Mouse (Mus musculus) embryonic facial prominence, embryonic 15.5 days (tissue): Measurements from ENCODE around the gene Cdk14. TPM values are rescaled to one million over a fixed set of nuclear protein-coding genes. Genes with fewer than 3 reads are reported as not detected.

Experiments used
- ATAC-seq: fragments of 200-750 bp; cut with Nextera tagmentation; 2 replicates; pipeline ENCODE4 v1.8.0; 2017; ENCODE audit warnings: low read depth, moderate TSS enrichment; ENCODE audit not compliant: insufficient number of reproducible peaks, low FRiP score, low TSS enrichment
- H3K27ac ChIP-seq: fragments of 300-500 bp; sonication (generic); replicated peaks from 2 replicates; pipeline ENCODE4 v1.5.1; 2015; ENCODE audit warnings: mild to moderate bottlenecking, inconsistent platforms
- H3K27me3 ChIP-seq: fragments of 300-500 bp; sonication (generic); 2 replicates; pipeline ENCODE4 v1.6.1; 2015; ENCODE audit warnings: inconsistent platforms
- H3K36me3 ChIP-seq: fragments of 300-500 bp; sonication (generic); 2 replicates; pipeline ENCODE4 v1.6.1; 2015; ENCODE audit warnings: mild to moderate bottlenecking, inconsistent platforms
- H3K4me1 ChIP-seq: fragments of 300-500 bp; sonication (generic); 2 replicates; pipeline ENCODE4 v1.6.1; 2015; ENCODE audit warnings: inconsistent platforms
- H3K4me2 ChIP-seq: fragments of 300-500 bp; sonication (generic); replicated peaks from 2 replicates; pipeline ENCODE4 v1.6.1; 2015; ENCODE audit warnings: mild to moderate bottlenecking, inconsistent platforms
- H3K4me3 ChIP-seq: fragments of 300-500 bp; sonication (generic); replicated peaks from 2 replicates; pipeline ENCODE4 v1.5.1; 2015; ENCODE audit warnings: mild to moderate bottlenecking, inconsistent platforms
- H3K9ac ChIP-seq: fragments of 300-500 bp; sonication (generic); 2 replicates; pipeline ENCODE4 v1.6.1; 2015; ENCODE audit warnings: inconsistent platforms
- H3K9me3 ChIP-seq: fragments of 300-500 bp; sonication (generic); replicated peaks from 2 replicates; pipeline ENCODE4 v1.6.1; 2016; ENCODE audit warnings: inconsistent platforms
- WGBS: fragments of 180-500 bp; shearing (Covaris S2); methylation state at CpG from one replicate; pipeline ENCODE4 v1.1.7; 2015; 5-methylcytosine and 5-hydroxymethylcytosine counted together
- polyA plus RNA-seq: library from polyadenylated mRNA; unstranded; fragments of >200 nt; fragmentation: Nextera tagmentation; extraction: Ambion mirVana; gene quantifications from 2 replicates; pipeline ENCODE4 v1.2.1, GENCODE M21; 2015

Gene Cdk14
- polyA plus RNA-seq, 1 experiment from 2014 or later, result 24.5 TPM

DNA sequence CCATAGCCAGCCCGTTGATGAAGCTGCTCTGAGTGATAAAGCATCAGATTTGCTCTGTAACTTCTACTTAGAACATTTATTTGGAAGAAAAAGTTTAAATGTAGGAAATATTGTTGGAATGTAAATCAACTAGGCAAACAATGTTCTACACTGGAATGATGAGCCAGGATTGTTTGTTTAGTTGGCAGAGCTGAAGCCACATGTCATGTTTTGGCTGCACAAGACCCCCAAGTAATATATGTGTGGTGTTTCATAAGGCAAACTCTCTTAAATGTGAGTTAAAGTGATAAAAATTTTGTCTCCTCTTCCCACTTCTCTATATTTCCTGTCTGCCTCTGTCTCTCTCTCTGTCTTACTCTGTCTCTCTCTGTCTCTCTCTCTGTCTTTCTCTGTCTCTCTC is 291.3 kb downstream of the Cdk14 start:
- H3K4me3 ChIP-seq, result no peak overlapping the region
- no peaks in the 10 kb centered on the region for H3K9me3 ChIP-seq
- no peaks in the 10 kb centered on the region for H3K27me3 ChIP-seq
- H3K4me2 ChIP-seq, result no peak overlapping the region
- no peaks in the 10 kb centered on the region for H3K4me1 ChIP-seq
- 67% methylated on average over 1 of the region's 1 CpGs for WGBS
- H3K36me3 ChIP-seq, result no peaks in the 10 kb centered on the region
- no peak overlapping the region for H3K9ac ChIP-seq
- H3K27ac ChIP-seq, result no peak overlapping the region
- ATAC-seq, result no peak

DNA sequence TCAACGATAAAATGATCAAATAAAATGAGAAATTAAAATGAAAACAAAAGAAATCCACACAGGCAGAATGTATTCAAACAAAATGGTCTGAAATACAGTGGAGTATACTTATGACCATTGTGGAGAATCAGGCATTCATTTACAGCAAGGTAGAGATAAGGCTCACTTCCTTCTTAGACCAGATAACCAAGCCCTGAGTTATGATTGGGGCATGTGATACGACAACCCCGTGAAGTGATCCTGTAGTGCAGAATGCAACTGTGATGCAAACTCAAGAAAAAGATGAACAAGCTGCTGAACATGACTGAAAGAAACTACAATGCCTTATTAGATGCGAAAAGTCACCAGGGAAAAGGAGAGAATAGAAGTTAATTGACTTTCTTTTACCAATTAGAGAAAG is 295.5 kb downstream of the Cdk14 start:
- H3K27ac ChIP-seq, result no peak overlapping the region
- no peaks in the 10 kb centered on the region for H3K36me3 ChIP-seq
- H3K9ac ChIP-seq, result no peak overlapping the region
- H3K27me3 ChIP-seq, result no peaks in the 10 kb centered on the region
- WGBS, result 85% methylated on average over 4 of the region's 4 CpGs
- no peak for ATAC-seq
- no peak overlapping the region for H3K4me3 ChIP-seq
- H3K4me1 ChIP-seq, result no peaks in the 10 kb centered on the region
- H3K4me2 ChIP-seq, result no peak overlapping the region
- no peaks in the 10 kb centered on the region for H3K9me3 ChIP-seq

DNA sequence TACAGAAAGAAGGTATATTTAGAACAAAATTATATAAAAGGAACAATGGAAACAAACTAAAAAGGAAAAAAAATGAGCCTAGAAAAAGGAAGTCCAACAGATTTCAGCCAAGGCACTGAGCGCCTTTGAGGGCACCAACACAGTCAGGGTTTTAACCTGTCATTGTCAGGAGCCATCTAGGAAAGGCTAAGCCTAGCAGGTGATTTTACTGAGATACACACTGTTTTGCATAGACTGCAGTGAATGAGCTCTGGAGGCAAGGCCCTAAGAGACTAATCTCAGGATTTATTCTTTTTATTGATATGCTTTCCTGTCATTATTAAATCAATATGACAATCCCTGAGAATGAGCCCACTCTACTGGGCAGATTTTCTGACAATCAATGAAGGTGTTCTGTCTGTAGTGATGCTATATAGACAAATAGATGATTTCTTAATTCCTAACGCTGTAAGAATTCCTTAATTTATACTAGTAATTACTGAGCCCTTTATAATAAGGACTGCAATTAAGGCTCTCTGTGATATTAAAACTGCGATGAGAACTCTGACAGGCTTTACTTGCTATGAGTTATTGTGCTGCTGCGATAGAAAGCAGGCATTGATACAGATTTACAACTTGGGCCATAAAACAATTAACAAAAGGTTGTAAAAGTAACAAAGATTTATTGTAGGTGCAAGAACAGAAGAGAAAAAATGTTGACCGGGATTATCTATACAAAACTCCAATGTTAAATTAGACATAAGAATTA is 303.2 kb downstream of the Cdk14 start:
- H3K9ac ChIP-seq, result no peak overlapping the region
- H3K27ac ChIP-seq, result no peak overlapping the region
- no peak for ATAC-seq
- H3K4me3 ChIP-seq, result no peak overlapping the region
- H3K4me2 ChIP-seq, result no peak overlapping the region
- no peaks in the 10 kb centered on the region for H3K27me3 ChIP-seq
- H3K9me3 ChIP-seq, result no peaks in the 10 kb centered on the region
- H3K36me3 ChIP-seq, result no peaks in the 10 kb centered on the region
- no peaks in the 10 kb centered on the region; the same call in none of the 2 replicates for H3K4me1 ChIP-seq
- 87% methylated on average over 5 of the region's 5 CpGs for WGBS

DNA sequence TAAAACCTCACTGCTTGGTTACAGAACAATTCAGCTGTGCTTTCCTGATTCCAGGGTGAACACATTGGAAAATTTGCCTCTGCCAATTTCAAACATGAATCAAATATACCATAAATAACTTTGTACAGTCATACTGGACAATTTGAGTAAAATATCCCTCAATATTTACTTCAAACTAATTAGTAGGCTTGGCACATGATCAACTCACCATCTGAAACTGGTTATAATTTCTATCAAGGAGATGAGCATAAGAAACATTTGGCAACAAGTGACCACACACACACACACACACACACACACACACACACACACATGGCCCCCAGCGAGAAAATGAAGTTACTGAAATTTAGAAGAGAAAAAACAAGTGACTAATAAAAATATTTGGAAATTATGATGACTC is 304.6 kb downstream of the Cdk14 start:
- H3K9ac ChIP-seq, result no peak overlapping the region

DNA sequence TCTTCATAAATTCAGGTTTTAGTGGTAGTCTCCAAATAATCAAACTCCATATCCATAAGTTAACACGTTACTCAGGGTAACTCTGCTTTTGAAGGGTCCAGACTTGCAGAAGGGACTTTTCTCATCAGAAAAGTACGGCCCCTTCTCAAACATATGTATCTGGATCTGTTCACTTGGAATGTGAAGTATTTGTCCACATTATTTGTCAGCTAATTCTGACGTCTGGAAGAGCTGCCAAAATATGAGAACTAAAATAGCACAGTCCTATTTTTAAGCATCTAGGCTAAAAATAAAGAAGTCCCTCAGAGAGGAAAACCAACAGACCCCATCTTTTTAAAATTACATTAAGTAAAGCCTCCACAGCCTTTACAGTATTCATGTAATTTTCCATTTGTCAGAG is 310.5 kb downstream of the Cdk14 start:
- Histone ChIP-seq H3K9me3 (no peaks in the 10 kb centered on the region), H3K27me3 (no peaks in the 10 kb centered on the region), H3K9ac (no peak overlapping the region), H3K4me1 (no peaks in the 10 kb centered on the region; the same call in none of the 2 replicates), H3K36me3 (no peaks in the 10 kb centered on the region), H3K4me2 (no peak overlapping the region), H3K4me3 (no peak overlapping the region), H3K27ac (no peak overlapping the region)
- ATAC-seq, result no peak
- whole genome bisulfite sequencing, result 19% methylated on average over 3 of the region's 3 CpGs

More for the DNA sequence above, 304.6 kb downstream of the Cdk14 start:
- Histone ChIP-seq H3K4me3 (no peak overlapping the region), H3K4me2 (no peak overlapping the region), H3K27ac (no peak overlapping the region), H3K9me3 (no peaks in the 10 kb centered on the region), H3K36me3 (no peaks in the 10 kb centered on the region), H3K4me1 (no peaks in the 10 kb centered on the region; the same call in none of the 2 replicates), H3K27me3 (no peaks in the 10 kb centered on the region)
- WGBS, result 33% methylated on average over 1 of the region's 1 CpGs
- ATAC-seq, result no peak

DNA sequence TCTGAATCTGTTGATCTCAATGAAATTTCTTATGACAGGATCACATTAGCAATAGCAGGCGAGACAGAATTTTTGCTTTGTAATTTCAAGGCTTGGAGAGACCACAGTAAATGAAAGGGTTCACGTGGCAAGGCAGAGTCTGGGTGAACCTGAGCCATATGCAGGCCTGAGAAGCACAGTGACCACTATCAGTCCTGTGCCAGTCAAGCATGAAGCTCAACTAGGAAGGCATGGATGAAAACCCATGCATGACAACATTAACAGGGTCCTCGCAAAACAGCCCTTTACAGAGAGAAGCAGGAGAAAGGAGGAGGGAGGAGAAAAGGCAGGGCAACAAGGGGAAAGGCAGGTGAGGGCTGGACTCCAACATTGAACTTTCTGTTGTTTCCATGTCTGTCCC is 311.1 kb downstream of the Cdk14 start:
- no peaks in the 10 kb centered on the region for H3K9me3 ChIP-seq
- H3K36me3 ChIP-seq, result no peaks in the 10 kb centered on the region
- WGBS, result 69% methylated on average over 3 of the region's 3 CpGs
- no peak overlapping the region for H3K4me2 ChIP-seq
- H3K9ac ChIP-seq, result no peak overlapping the region
- no peaks in the 10 kb centered on the region; the same call in none of the 2 replicates for H3K4me1 ChIP-seq
- H3K4me3 ChIP-seq, result no peak overlapping the region
- no peak for ATAC-seq
- no peak overlapping the region for H3K27ac ChIP-seq
- no peaks in the 10 kb centered on the region for H3K27me3 ChIP-seq

DNA sequence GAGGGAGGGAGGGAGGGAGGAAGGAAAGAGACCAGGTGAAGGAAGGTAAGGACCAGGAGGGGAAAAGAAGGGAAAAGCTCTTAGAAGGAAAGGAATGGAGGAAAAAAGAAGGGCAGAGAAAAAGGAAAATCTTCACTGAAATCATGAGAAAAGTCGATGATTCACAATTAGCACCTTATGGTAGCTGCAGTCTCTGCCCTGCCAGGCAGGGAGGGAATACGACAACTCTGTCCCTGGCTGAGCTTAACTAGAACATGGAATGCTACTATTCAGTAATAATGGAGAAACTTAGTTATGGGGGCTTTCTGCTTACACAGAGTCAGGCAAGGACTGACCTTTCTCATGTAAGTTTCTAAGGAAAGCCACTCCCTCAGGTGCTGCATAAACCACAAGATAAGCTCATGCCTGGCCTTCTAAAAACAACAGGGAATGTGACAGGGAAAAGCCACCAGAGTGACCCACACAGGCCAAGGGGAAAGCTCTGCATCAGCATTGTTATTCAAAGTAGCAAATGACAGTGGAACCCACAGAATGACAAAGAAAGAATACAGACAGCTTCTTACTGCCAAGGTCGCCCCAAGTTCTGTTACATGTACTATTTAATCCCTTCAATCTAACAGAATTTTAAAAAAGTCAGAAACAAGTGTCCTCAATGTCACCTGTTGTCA is 323.7 kb downstream of the Cdk14 start:
- 60% methylated on average over 3 of the region's 3 CpGs for WGBS
- Histone ChIP-seq H3K9ac (no peak overlapping the region), H3K4me3 (no peak overlapping the region), H3K27ac (no peak overlapping the region), H3K4me2 (no peak overlapping the region), H3K27me3 (no peaks in the 10 kb centered on the region), H3K9me3 (no peaks in the 10 kb centered on the region), H3K36me3 (no peaks in the 10 kb centered on the region), H3K4me1 (no peaks in the 10 kb centered on the region)
- ATAC-seq, result no peak

DNA sequence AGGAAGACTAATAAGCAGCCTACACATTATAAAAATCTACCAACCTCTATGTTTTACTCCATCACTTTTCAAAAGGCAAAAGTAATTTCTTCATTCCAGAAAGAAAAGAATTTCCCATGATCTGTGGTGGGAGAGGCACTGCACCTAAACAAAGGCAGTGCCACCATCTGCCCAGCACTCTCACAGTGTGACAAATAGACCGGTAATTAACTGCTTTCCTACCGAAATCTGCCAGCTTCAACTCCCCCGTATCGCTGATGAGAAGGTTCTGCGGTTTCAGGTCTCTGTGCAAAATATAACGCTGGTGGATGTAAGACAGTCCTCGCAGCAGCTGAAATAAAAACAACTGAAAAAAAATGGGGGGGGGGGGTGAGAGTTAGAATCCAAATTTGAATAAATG is 327.4 kb downstream of the Cdk14 start:
- 86% methylated on average over 7 of the region's 7 CpGs for WGBS
- Histone ChIP-seq H3K9ac (no peak overlapping the region), H3K9me3 (no peaks in the 10 kb centered on the region), H3K27ac (no peak overlapping the region), H3K27me3 (no peaks in the 10 kb centered on the region), H3K36me3 (no peaks in the 10 kb centered on the region), H3K4me3 (no peak overlapping the region), H3K4me1 (no peaks in the 10 kb centered on the region), H3K4me2 (no peak overlapping the region)
- ATAC-seq, result no peak

DNA sequence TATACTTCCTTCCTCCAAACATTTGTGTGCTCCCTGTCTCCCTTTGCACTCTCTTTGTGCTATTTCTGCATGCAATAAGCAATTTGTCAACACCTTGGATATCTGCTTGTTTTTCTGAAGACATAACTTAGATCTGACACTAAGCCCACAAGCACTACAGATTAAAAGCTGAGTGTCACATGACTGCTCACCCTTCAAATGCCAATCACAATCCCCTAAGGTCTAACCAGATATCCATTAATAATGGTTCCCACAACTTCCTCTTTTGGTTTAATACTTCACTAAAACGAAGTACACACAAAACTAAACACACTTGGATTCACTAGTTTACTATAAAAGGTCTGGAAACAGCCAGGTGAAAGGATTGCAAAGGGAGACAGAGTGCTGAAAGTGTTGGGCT is 348.6 kb downstream of the Cdk14 start:
- ATAC-seq, result no peak
- H3K9ac ChIP-seq, result no peak overlapping the region
- H3K4me3 ChIP-seq, result no peak overlapping the region
- no peaks in the 10 kb centered on the region for H3K27me3 ChIP-seq
- no peak overlapping the region for H3K27ac ChIP-seq
- WGBS, result 62% methylated on average over 1 of the region's 1 CpGs
- no peaks in the 10 kb centered on the region for H3K9me3 ChIP-seq
- H3K4me2 ChIP-seq, result no peak overlapping the region
- no peaks in the 10 kb centered on the region for H3K4me1 ChIP-seq
- 0 out of 2 replicates have a peak, but pooled peaks cover 3% of the 10 kb centered on the region for H3K36me3 ChIP-seq

DNA sequence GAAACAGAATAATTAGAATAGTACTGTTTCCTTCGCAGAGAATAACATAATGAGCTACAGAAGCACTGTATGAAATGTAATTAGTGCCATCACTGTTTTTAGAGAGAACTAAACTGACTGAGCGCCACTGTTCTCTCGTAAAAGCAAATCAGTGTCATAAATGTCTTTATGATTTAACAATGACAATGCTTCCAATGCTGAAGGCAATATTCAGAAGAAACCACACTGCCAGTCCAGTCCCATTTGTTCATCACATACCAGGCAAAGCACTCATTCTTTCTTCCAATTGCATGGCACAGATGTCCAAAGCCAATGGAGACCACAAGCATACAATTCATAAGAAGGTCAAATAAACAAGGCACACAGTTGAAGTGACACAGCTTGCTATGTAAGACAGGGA is 355.4 kb downstream of the Cdk14 start:
- Histone ChIP-seq H3K27me3 (no peaks in the 10 kb centered on the region), H3K4me3 (no peak overlapping the region), H3K36me3 (no peaks in the 10 kb centered on the region), H3K4me1 (no peaks in the 10 kb centered on the region), H3K9ac (no peak overlapping the region), H3K27ac (no peak overlapping the region), H3K9me3 (no peaks in the 10 kb centered on the region), H3K4me2 (no peak overlapping the region)
- WGBS, result 74% methylated on average over 3 of the region's 3 CpGs
- no peak for ATAC-seq

DNA sequence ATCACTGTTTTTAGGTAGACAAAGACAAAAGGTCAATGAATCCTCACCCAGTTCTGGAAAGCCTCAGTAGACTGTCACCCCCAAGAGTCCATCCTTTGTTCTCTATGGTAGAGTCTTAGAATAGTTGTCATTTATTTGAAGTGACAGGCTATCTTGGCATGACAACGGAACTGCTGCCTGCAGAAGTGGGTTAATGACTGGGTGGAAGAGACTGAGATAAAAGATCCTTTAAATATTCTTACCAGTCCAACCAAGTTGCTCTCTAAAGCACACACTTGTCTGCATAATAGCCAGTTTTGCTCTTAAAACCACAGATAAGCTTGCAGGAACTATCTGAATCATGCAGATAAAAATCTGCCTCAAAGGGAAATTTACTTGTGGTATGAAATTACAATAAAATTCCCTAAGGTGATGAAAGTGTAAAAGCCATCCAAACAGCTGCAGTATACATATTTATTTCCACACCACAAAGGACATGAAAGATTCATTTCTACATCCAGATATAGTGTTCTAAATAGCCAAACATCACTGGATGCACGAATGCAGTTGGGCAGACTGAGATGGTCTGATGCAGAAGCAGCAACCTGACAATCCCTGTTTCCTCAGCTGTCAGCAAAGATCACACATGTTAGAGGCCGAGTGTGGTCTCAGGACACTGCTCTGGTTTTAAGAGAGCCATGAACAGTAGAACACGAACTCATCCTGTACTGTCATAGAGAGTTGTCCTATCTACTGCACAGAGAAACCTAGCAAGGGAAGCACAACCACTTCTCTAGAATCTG is 363.8 kb downstream of the Cdk14 start:
- Histone ChIP-seq H3K27ac (no peak overlapping the region), H3K4me2 (no peak overlapping the region), H3K27me3 (no peaks in the 10 kb centered on the region), H3K4me3 (no peak overlapping the region), H3K36me3 (no peaks in the 10 kb centered on the region), H3K9me3 (no peaks in the 10 kb centered on the region), H3K4me1 (no peaks in the 10 kb centered on the region), H3K9ac (no peak overlapping the region)
- no peak for ATAC-seq
- 46% methylated on average over 4 of the region's 4 CpGs for WGBS
